Mouse (Mus musculus) intestine, postnatal 0 days (tissue): ENCODE data around the gene Ppm1j. TPM values are rescaled to one million over a fixed set of nuclear protein-coding genes. Genes with fewer than 3 reads are reported as not detected.

Source experiments
- ATAC-seq: fragments of 200-750 bp; cut with Nextera tagmentation; 2 replicates; pipeline ENCODE4 v1.8.0; 2017; ENCODE audit warnings: mild to moderate bottlenecking, moderate TSS enrichment, moderate library complexity
- H3K27ac ChIP-seq: fragments of 300-500 bp; sonication (generic); 2 replicates; pipeline ENCODE4 v1.5.1; 2014; ENCODE audit warnings: mild to moderate bottlenecking, low read depth, low read length, moderate library complexity
- H3K27me3 ChIP-seq: fragments of 300-500 bp; sonication (generic); replicated peaks from 2 replicates; pipeline ENCODE4 v1.6.1; 2014; ENCODE audit warnings: low read length, mixed read lengths; ENCODE audit not compliant: control insufficient read depth, insufficient read depth
- H3K36me3 ChIP-seq: fragments of 300-500 bp; sonication (generic); 2 replicates; pipeline ENCODE4 v1.6.1; 2014; ENCODE audit warnings: mild to moderate bottlenecking, moderate library complexity; ENCODE audit not compliant: control insufficient read depth, insufficient read depth
- H3K4me1 ChIP-seq: fragments of 300-500 bp; sonication (generic); replicated peaks from 2 replicates; pipeline ENCODE4 v1.6.1; 2014; ENCODE audit warnings: antibody characterized with exemption, low read length, mixed read lengths; ENCODE audit not compliant: control insufficient read depth, insufficient read depth
- H3K4me2 ChIP-seq: fragments of 300-500 bp; sonication (generic); replicated peaks from 2 replicates; pipeline ENCODE4 v1.6.1; 2014; ENCODE audit warnings: low read depth, mild to moderate bottlenecking, moderate library complexity
- H3K4me3 ChIP-seq: fragments of 300-500 bp; sonication (generic); 2 replicates; pipeline ENCODE4 v1.5.1; 2014; ENCODE audit warnings: low read depth, low read length
- H3K9ac ChIP-seq: fragments of 300-500 bp; sonication (generic); 2 replicates; pipeline ENCODE4 v1.6.1; 2014; ENCODE audit warnings: mild to moderate bottlenecking, low read depth, low read length
- H3K9me3 ChIP-seq: fragments of 300-500 bp; sonication (generic); 2 replicates; pipeline ENCODE4 v1.6.1; 2016; ENCODE audit warnings: mixed run types; ENCODE audit not compliant: control insufficient read depth
- CTCF ChIP-seq: sonication (generic); IDR thresholded peaks from 2 replicates; pipeline ENCODE4 v1.5.1; 2016; ENCODE audit warnings: low read depth, mild to moderate bottlenecking, control low read depth, antibody characterized with exemption, moderate library complexity
- WGBS: fragments of 180-500 bp; shearing (Covaris S2); extraction: QIAGEN DNeasy Blood & Tissue Kit; methylation state at CpG from one replicate; pipeline ENCODE4 v1.1.7; 2014; 5-methylcytosine and 5-hydroxymethylcytosine counted together
- polyA plus RNA-seq: library from polyadenylated mRNA; unstranded; fragments of >200 nt; fragmentation: Nextera tagmentation; extraction: Ambion mirVana; gene quantifications from 2 replicates; pipeline ENCODE4 v1.2.1, GENCODE M21; 2015

Ppm1j gene
- polyA plus RNA-seq, 1 experiment from 2014 or later: 24.4 TPM

- WGBS: 95% methylated on average over 1 of the region's 1 CpGs
- no peak overlapping the region for H3K9ac ChIP-seq
- TF ChIP-seq CTCF: no peak
- H3K4me2 ChIP-seq: no peak overlapping the region
- H3K36me3 ChIP-seq: peaks cover 4% of the 10 kb centered on the region; the same call in 1 of the 2 replicates
- no peak for ATAC-seq
- no peaks in the 10 kb centered on the region for H3K9me3 ChIP-seq
- H3K27me3 ChIP-seq: no peaks in the 10 kb centered on the region
- H3K27ac ChIP-seq: no peak overlapping the region
- no peak overlapping the region for H3K4me3 ChIP-seq
- H3K4me1 ChIP-seq: 0 out of 2 replicates have a peak, but pooled peaks cover 6% of the 10 kb centered on the region
These were observed 33.9 kb downstream of the Ppm1j start for GRCm38 (mm10) chr3:104814746-104815145.

GRCm38 (mm10) chr3:104815346-104815745 is 34.5 kb downstream of the Ppm1j start:
- H3K4me3 ChIP-seq: no peak overlapping the region
- WGBS: 69% methylated on average over 2 of the region's 2 CpGs

DNA sequence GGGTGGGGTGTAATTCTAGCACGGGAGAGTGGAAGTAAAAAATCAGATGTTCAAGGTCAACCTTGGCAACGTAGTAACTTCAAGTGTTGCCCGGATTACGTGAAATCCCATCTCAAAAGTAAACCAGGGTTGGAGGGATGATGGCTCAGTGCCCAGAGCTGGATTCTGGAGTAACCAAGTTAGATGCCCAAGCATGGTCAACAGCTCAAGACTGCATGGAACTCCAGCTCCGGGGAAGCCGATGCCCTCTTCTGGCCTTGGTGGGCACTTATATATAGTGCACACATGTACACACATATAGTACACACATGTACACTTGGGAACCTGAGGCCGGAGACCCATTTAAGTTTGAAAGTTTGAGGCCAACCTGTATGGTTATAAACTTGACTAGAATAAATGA is 35.3 kb downstream of the Ppm1j start:
- no peak for ATAC-seq
- Histone ChIP-seq H3K4me1 (0 out of 2 replicates have a peak, but pooled peaks cover 6% of the 10 kb centered on the region), H3K4me2 (peak overlapping the region; percentile 74), H3K9ac (no peak overlapping the region), H3K36me3 (peaks cover 4% of the 10 kb centered on the region; the same call in 1 of the 2 replicates), H3K27ac (no peak overlapping the region), H3K9me3 (no peaks in the 10 kb centered on the region), H3K27me3 (no peaks in the 10 kb centered on the region), H3K4me3 (no peak overlapping the region)
- TF ChIP-seq CTCF: peak; percentile 46
- 90% methylated on average over 7 of the region's 7 CpGs for WGBS

More at GRCm38 (mm10) chr3:104815346-104815745, 34.5 kb downstream of the Ppm1j start:
- Histone ChIP-seq H3K4me1 (0 out of 2 replicates have a peak, but pooled peaks cover 6% of the 10 kb centered on the region), H3K27ac (no peak overlapping the region), H3K4me2 (peak overlapping the region; percentile 30; the same call in 1 of the 2 replicates), H3K9me3 (no peaks in the 10 kb centered on the region), H3K36me3 (peaks cover 4% of the 10 kb centered on the region; the same call in 1 of the 2 replicates), H3K27me3 (no peaks in the 10 kb centered on the region), H3K9ac (no peak overlapping the region)
- no peak for ATAC-seq
- TF ChIP-seq CTCF: no peak

DNA sequence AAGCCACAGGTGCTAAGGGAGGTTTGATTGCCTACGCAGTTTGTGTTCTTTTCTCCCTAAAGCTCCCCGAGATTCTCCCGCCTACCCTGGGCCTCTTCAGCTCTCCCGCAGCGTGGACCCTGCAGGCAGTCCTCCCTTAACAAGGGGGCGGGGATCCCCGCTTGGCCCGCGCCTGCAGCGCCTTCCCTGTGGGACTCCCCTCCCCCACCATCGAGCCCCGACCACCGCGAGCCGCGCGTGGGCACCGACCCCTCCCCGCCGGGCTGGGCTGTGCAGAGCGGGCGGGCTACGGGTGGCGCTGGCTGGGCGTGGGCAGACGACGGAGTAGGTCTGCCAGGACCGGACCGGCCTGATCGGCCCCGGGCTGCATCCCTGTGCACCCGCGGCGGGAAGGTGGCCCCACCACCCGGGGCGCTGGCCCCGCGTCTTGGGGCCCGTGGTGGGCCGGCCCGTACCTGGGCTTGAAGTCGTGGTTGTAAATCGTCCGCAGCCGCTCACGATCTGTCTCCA is 36.7 kb downstream of the Ppm1j start:
- H3K4me1 ChIP-seq: 0 out of 2 replicates have a peak, but pooled peaks cover 13% of the 10 kb centered on the region
- peak; percentile 35; the same call in 1 of the 2 replicates for TF ChIP-seq CTCF
- under 1% methylated on average over 46 of the region's 46 CpGs for WGBS
- H3K27me3 ChIP-seq: no peaks in the 10 kb centered on the region
- H3K9me3 ChIP-seq: no peaks in the 10 kb centered on the region
- peak overlapping the region; percentile 80 for H3K4me3 ChIP-seq
- peak overlapping the region; percentile 96 for H3K27ac ChIP-seq
- peak; percentile 36 for ATAC-seq
- H3K4me2 ChIP-seq: peak overlapping the region; percentile 74
- H3K36me3 ChIP-seq: 0 out of 2 replicates have a peak, but pooled peaks cover 10% of the 10 kb centered on the region
- peak overlapping the region; percentile 91 for H3K9ac ChIP-seq

DNA sequence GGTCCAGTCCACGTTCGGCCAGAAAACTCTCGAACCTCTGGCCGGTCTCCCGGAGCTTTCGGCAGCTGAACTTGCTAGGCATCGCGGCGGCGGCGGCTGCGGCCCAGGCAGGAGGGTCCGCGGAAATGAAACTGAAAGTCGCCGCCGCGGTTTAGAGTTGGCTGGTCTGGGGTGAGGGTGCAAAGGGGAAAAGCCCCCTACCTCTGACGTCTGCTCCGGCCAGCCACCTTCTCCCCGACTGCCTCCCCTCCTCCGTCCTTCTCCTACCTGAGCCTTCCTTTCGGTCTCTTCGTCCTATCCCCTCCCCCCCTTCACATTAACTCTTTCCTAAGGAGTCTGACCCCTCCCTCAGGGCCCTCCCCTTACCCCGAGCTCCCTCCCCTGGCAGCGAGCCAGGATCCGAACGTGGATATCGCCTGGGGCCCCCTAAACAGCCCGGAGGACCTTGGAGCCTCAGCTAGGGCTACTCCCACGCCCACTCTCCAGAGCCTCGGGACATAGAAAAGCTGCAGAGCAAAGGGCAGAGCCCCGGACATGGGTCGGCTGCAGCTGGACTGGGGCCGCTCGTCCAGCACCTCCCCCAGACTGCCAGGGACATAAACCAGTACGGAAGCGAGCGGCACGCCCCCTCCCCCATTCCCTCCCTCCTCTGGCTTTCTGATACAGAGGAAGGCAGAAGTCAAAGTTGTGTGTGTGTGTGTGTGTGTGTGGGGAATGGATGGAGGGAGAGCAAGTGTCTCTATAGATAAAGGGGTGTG is 37.3 kb downstream of the Ppm1j start, which contains the start of gene Mov10:
TSS of gene Mov10 (minus strand) at position 573 of the 758 bp plus-strand sequence.
- TF ChIP-seq CTCF: no peak; the same call in 1 of the 2 replicates
- under 1% methylated on average over 39 of the region's 40 CpGs for WGBS
- Histone ChIP-seq H3K4me3 (peak within 1 kb of the TSS; percentile 80), H3K9ac (peak within 1 kb of the TSS; percentile 91), H3K27me3 (no peaks in the 10 kb centered on the region), H3K9me3 (no peaks in the 10 kb centered on the region), H3K4me2 (peak within 1 kb of the TSS; percentile 74), H3K4me1 (0 out of 2 replicates have a peak, but pooled peaks cover 13% of the 10 kb centered on the region), H3K36me3 (0 out of 2 replicates have a peak, but pooled peaks cover 9% of the 10 kb centered on the region), H3K27ac (peak within 1 kb of the TSS; percentile 96)
- peak; percentile 88 for ATAC-seq

- Histone ChIP-seq H3K4me2 (peak overlapping the region; percentile 74), H3K27ac (peak overlapping the region; percentile 96), H3K4me1 (0 out of 2 replicates have a peak, but pooled peaks cover 13% of the 10 kb centered on the region), H3K27me3 (no peaks in the 10 kb centered on the region), H3K9ac (peak overlapping the region; percentile 91), H3K4me3 (peak overlapping the region; percentile 80), H3K36me3 (0 out of 2 replicates have a peak, but pooled peaks cover 9% of the 10 kb centered on the region), H3K9me3 (no peaks in the 10 kb centered on the region)
- peak; percentile 29 for ATAC-seq
- TF ChIP-seq CTCF: no peak
- 2% methylated on average over 3 of the region's 3 CpGs for WGBS
These were observed 37.9 kb downstream of the Ppm1j start for GRCm38 (mm10) chr3:104818749-104819134.
